Mouse (Mus musculus): ENCODE results near the gene Spsb3. TPM values are rescaled to one million over a fixed set of nuclear protein-coding genes. Genes with fewer than 3 reads are reported as not detected.

The Spsb3 gene
- total RNA-seq, 4 experiments from 2014 or later = 31.0 to 38.6 (median 35.4) TPM

Other genes with a start within 250 kb of the Spsb3 start
- gene Slc9a3r2, start 236.3 kb upstream of the Spsb3 start, total RNA-seq (2022) = 10 to 100 TPM; 17.8 to 38.4 (median 20.8) TPM
- gene Npw, start 228.2 kb upstream of the Spsb3 start, total RNA-seq (2022) = not detected
- 10 to 100 TPM; 22.4 to 27.6 (median 27.0) TPM for gene Zfp598, start 217.0 kb upstream of the Spsb3 start, total RNA-seq (2022)
- under 1 TPM in 1 of 4 experiments, not detected in 3; 0.17 TPM for gene Syngr3, start 196.7 kb upstream of the Spsb3 start, total RNA-seq (2022)
- gene Gfer, start 190.5 kb upstream of the Spsb3 start, total RNA-seq (2022) = 10 to 100 TPM; 38.2 to 54.4 (median 44.7) TPM
- gene Noxo1, start 190.4 kb upstream of the Spsb3 start, total RNA-seq (2022) = under 1 TPM; 0.22 to 0.70 (median 0.42) TPM
- 10 to 100 TPM; 15.9 to 18.6 (median 17.1) TPM for gene Tbl3, start 179.0 kb upstream of the Spsb3 start, total RNA-seq (2022)
- gene Rnf151, start 168.6 kb upstream of the Spsb3 start, total RNA-seq (2022) = not detected
- gene Rps2, start 168.5 kb upstream of the Spsb3 start, total RNA-seq (2022) = 100 to 1,000 TPM; 558 to 703 (median 654) TPM
- 100 to 1,000 TPM; 409 to 503 (median 459) TPM for gene Ndufb10, start 162.2 kb upstream of the Spsb3 start, total RNA-seq (2022)
- gene Rpl3l, start 158.8 kb upstream of the Spsb3 start, total RNA-seq (2022) = 100 to 1,000 TPM; 757 to 827 (median 779) TPM
- 100 to 1,000 TPM; 144 to 160 (median 145) TPM for gene Msrb1, start 150.0 kb upstream of the Spsb3 start, total RNA-seq (2022)
- not detected for gene Hs3st6, start 133.7 kb upstream of the Spsb3 start, total RNA-seq (2022)
- not detected for gene Meiob, start 82.4 kb upstream of the Spsb3 start, total RNA-seq (2022)
- gene Hagh, start 46.5 kb upstream of the Spsb3 start, total RNA-seq (2022) = 10 to 100 TPM; 64.2 to 71.5 (median 68.6) TPM
- 10 to 100 TPM; 41.7 to 53.2 (median 46.3) TPM for gene Fahd1, start 36.3 kb upstream of the Spsb3 start, total RNA-seq (2022)
- gene Igfals, start 20.6 kb upstream of the Spsb3 start, total RNA-seq (2022) = 1 to 10 TPM; 2.9 to 3.8 (median 3.3) TPM
- gene Nubp2, start 294 bp upstream of the Spsb3 start, total RNA-seq (2022) = 10 to 100 TPM; 10.5 to 13.7 (median 11.9) TPM
- 1 to 10 TPM; 6.6 to 8.7 (median 7.9) TPM for gene Eme2, start 8.4 kb downstream of the Spsb3 start, total RNA-seq (2022)
- gene Mrps34, start 8.5 kb downstream of the Spsb3 start, total RNA-seq (2022) = 10 to 100 TPM; 70.5 to 82.3 (median 75.4) TPM
- 10 to 100 TPM; 11.4 to 12.6 (median 12.0) TPM for gene Nme3, start 9.9 kb downstream of the Spsb3 start, total RNA-seq (2022)
- gene Mapk8ip3, start 50.3 kb downstream of the Spsb3 start, total RNA-seq (2022) = 10 to 100 TPM; 12.1 to 15.4 (median 13.7) TPM
- gene Jpt2, start 74.0 kb downstream of the Spsb3 start, total RNA-seq (2022) = 1 to 10 TPM; 5.1 to 8.5 (median 6.9) TPM
- 1 to 10 TPM; 6.2 to 6.9 (median 6.7) TPM for gene Cramp1l, start 129.1 kb downstream of the Spsb3 start, total RNA-seq (2022)
- 1 to 10 TPM; 1.4 to 2.7 (median 2.3) TPM for gene Ift140, start 129.4 kb downstream of the Spsb3 start, total RNA-seq (2022)
- gene Tmem204, start 196.9 kb downstream of the Spsb3 start, total RNA-seq (2022) = 10 to 100 TPM in 1 of 4 experiments, 1 to 10 TPM in 3; 7.9 to 10.7 (median 8.2) TPM
- 1 to 10 TPM; 4.2 to 8.6 (median 6.0) TPM for gene Telo2, start 229.3 kb downstream of the Spsb3 start, total RNA-seq (2022)
- 1 to 10 TPM in 1 of 4 experiments, under 1 TPM in 3; 0.58 to 2.4 (median 0.79) TPM for gene Ptx4, start 234.1 kb downstream of the Spsb3 start, total RNA-seq (2022)
- gene Clcn7, start 246.7 kb downstream of the Spsb3 start, total RNA-seq (2022) = 10 to 100 TPM; 13.0 to 18.3 (median 16.0) TPM

All from gastrocnemius, adult 8-10 months (tissue).